Mouse (Mus musculus): ENCODE measurements at regions not wholly inside any gene's neighbourhood (a gene's known extent, or its start where the extent isn't known, plus 50 kb on each side); places are given as distances from the start of the nearest gene placed in this dataset.

GRCm38 (mm10) chr14:14596057-14596809 is 105.8 kb upstream of the Slc4a7 start:
- no peak overlapping the region for H3K4me3 ChIP-seq (ENCODE audit: insufficient read depth, poor library complexity, severe bottlenecking)
- no peaks in the 10 kb centered on the region for H3K36me3 ChIP-seq (ENCODE audit: control insufficient read depth, insufficient read depth)
- TF ChIP-seq USF1 (IDR thresholded peaks at IDR 0.05; ENCODE audit: low read depth) (no peak), CEBPB (IDR thresholded peaks at IDR 0.05; ENCODE audit: low read depth) (peak; percentile 93)
- H3ac ChIP-seq (ENCODE audit: control insufficient read depth, insufficient read length, low read depth) = no peak overlapping the region
- H3K79me2 ChIP-seq (ENCODE audit: control insufficient read depth, insufficient read depth) = no peaks in the 10 kb centered on the region
- H3K79me3 ChIP-seq (ENCODE audit: low read depth) = no peaks in the 10 kb centered on the region
- H3K27me3 ChIP-seq (ENCODE audit: control insufficient read depth, insufficient read depth, insufficient read length) = no peaks in the 10 kb centered on the region

- TF ChIP-seq MYOD1 (IDR thresholded peaks at IDR 0.05; ENCODE audit: control insufficient read depth, insufficient read length, low read depth) (no peak), MAX (IDR thresholded peaks at IDR 0.05) (no peak), MYOG (IDR thresholded peaks at IDR 0.05; ENCODE audit: control insufficient read depth, extremely low read depth, insufficient read length) (no peak), USF1 (IDR thresholded peaks at IDR 0.05; ENCODE audit: low read depth) (no peak), CEBPB (IDR thresholded peaks at IDR 0.05; ENCODE audit: low read depth) (no peak), CTCF (IDR thresholded peaks at IDR 0.05; ENCODE audit: control insufficient read depth, insufficient read depth, insufficient read length) (no peak), FOSL1 (IDR thresholded peaks at IDR 0.05; ENCODE audit: insufficient read depth, low read length, poor library complexity, severe bottlenecking) (no peak)
- Histone ChIP-seq H3K79me3 (ENCODE audit: low read depth) (no peaks in the 10 kb centered on the region), H3K27me3 (ENCODE audit: control insufficient read depth, insufficient read depth, insufficient read length) (no peaks in the 10 kb centered on the region), H3ac (ENCODE audit: control insufficient read depth, insufficient read length, low read depth) (no peak overlapping the region), H3K36me3 (ENCODE audit: control insufficient read depth, insufficient read depth) (no peaks in the 10 kb centered on the region), H3K4me3 (ENCODE audit: insufficient read depth, poor library complexity, severe bottlenecking) (no peak overlapping the region), H3K79me2 (ENCODE audit: control insufficient read depth, insufficient read depth) (no peaks in the 10 kb centered on the region)
Measured at GRCm38 (mm10) chr14:14599586-14599985, 102.5 kb upstream of the Slc4a7 start.

GRCm38 (mm10) chr14:14599990-14600389 is 102.1 kb upstream of the Slc4a7 start:
- no peak overlapping the region for H3ac ChIP-seq (ENCODE audit: control insufficient read depth, insufficient read length, low read depth)
- TF ChIP-seq USF1 (IDR thresholded peaks at IDR 0.05; ENCODE audit: low read depth) = no peak
- no peaks in the 10 kb centered on the region for H3K79me2 ChIP-seq (ENCODE audit: control insufficient read depth, insufficient read depth)
- H3K27me3 ChIP-seq (ENCODE audit: control insufficient read depth, insufficient read depth, insufficient read length) = no peaks in the 10 kb centered on the region
- H3K79me3 ChIP-seq (ENCODE audit: low read depth) = no peaks in the 10 kb centered on the region
- no peaks in the 10 kb centered on the region for H3K36me3 ChIP-seq (ENCODE audit: control insufficient read depth, insufficient read depth)
- no peak overlapping the region for H3K4me3 ChIP-seq (ENCODE audit: insufficient read depth, poor library complexity, severe bottlenecking)

- H3ac ChIP-seq (ENCODE audit: control insufficient read depth, insufficient read length, low read depth) = no peak overlapping the region
- TF ChIP-seq USF1 (IDR thresholded peaks at IDR 0.05; ENCODE audit: low read depth) = no peak
- TF ChIP-seq CEBPB (IDR thresholded peaks at IDR 0.05; ENCODE audit: low read depth) = peak; percentile 6
- H3K4me3 ChIP-seq (ENCODE audit: insufficient read depth, poor library complexity, severe bottlenecking) = no peak overlapping the region
- H3K79me2 ChIP-seq (ENCODE audit: control insufficient read depth, insufficient read depth) = no peaks in the 10 kb centered on the region
- no peaks in the 10 kb centered on the region for H3K79me3 ChIP-seq (ENCODE audit: low read depth)
- no peaks in the 10 kb centered on the region for H3K27me3 ChIP-seq (ENCODE audit: control insufficient read depth, insufficient read depth, insufficient read length)
- no peaks in the 10 kb centered on the region for H3K36me3 ChIP-seq (ENCODE audit: control insufficient read depth, insufficient read depth)
Measured at GRCm38 (mm10) chr14:14603439-14603838, 98.6 kb upstream of the Slc4a7 start.

GRCm38 (mm10) chr14:14607074-14607473 is 95.0 kb upstream of the Slc4a7 start:
- Histone ChIP-seq H3ac (ENCODE audit: control insufficient read depth, insufficient read length, low read depth) (no peak overlapping the region), H3K79me3 (ENCODE audit: low read depth) (no peaks in the 10 kb centered on the region), H3K79me2 (ENCODE audit: control insufficient read depth, insufficient read depth) (no peaks in the 10 kb centered on the region), H3K36me3 (ENCODE audit: control insufficient read depth, insufficient read depth) (no peaks in the 10 kb centered on the region), H3K27me3 (ENCODE audit: control insufficient read depth, insufficient read depth, insufficient read length) (no peaks in the 10 kb centered on the region), H3K4me3 (ENCODE audit: insufficient read depth, poor library complexity, severe bottlenecking) (no peak overlapping the region)
- TF ChIP-seq FOSL1 (IDR thresholded peaks at IDR 0.05; ENCODE audit: insufficient read depth, low read length, poor library complexity, severe bottlenecking) (peak; percentile 31), CEBPB (IDR thresholded peaks at IDR 0.05; ENCODE audit: low read depth) (no peak), MAX (IDR thresholded peaks at IDR 0.05) (peak; percentile 42)

- H3K27me3 ChIP-seq (ENCODE audit: control insufficient read depth, insufficient read depth, insufficient read length) = no peaks in the 10 kb centered on the region
- no peaks in the 10 kb centered on the region for H3K36me3 ChIP-seq (ENCODE audit: control insufficient read depth, insufficient read depth)
- no peak overlapping the region for H3K4me3 ChIP-seq (ENCODE audit: insufficient read depth, poor library complexity, severe bottlenecking)
- H3K79me2 ChIP-seq (ENCODE audit: control insufficient read depth, insufficient read depth) = no peaks in the 10 kb centered on the region
- no peaks in the 10 kb centered on the region for H3K79me3 ChIP-seq (ENCODE audit: low read depth)
- H3ac ChIP-seq (ENCODE audit: control insufficient read depth, insufficient read length, low read depth) = no peak overlapping the region
- TF ChIP-seq MYOD1 (IDR thresholded peaks at IDR 0.05; ENCODE audit: control insufficient read depth, insufficient read length, low read depth) (no peak), FOSL1 (IDR thresholded peaks at IDR 0.05; ENCODE audit: insufficient read depth, low read length, poor library complexity, severe bottlenecking) (no peak), CEBPB (IDR thresholded peaks at IDR 0.05; ENCODE audit: low read depth) (no peak), CTCF (IDR thresholded peaks at IDR 0.05; ENCODE audit: control insufficient read depth, insufficient read depth, insufficient read length) (no peak), MAX (IDR thresholded peaks at IDR 0.05) (no peak), MYOG (IDR thresholded peaks at IDR 0.05; ENCODE audit: control insufficient read depth, extremely low read depth, insufficient read length) (no peak), USF1 (IDR thresholded peaks at IDR 0.05; ENCODE audit: low read depth) (no peak)
Measured at GRCm38 (mm10) chr14:14612245-14612644, 89.8 kb upstream of the Slc4a7 start.

Data from C2C12 (cell line).